Mouse (Mus musculus) cerebellum, postnatal 10 days (tissue): ENCODE measurements around the gene Mdm2.
A peak's percentile ranks its signal among the peaks of the same experiment; 100 is the strongest.

Source experiments
- DNase-seq, 2 experiments: peaks; one replicate each; pipeline ENCODE4 v3.0.0; 2021; ENCODE audit warnings: mixed read lengths in 2 of 2

Gene Mdm2

DNA sequence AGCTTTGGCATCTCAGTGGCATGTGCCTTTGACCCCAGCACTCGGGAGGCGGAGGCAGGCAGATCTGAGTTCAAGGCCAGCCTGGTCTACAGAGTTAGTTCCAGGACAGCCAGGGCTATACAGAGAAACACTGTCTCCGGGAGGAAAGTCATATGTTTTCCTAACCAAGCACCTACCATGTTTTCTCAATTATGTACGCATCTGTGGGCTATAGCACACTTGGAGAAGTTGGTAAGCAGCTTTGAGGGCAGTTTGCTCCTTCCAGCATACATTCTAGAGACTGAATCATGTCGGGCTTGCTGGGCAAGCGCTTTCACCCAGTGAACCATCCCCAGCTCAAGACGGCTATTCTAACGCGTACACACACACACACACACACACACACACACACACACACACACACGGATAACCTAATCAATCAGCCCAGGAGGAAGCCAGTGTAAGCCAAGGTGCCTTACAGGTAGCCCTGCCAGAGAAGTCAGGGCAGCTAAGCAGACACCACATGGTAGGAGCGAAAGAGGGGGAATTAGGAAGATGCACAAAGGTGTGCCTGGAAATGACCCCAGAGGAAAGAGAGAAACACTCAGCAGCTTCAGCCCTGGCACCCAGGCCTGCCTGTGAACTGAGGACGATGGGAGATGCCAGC lies 29.6 kb downstream of the Mdm2 start:
- no peak for DNase-seq

DNA sequence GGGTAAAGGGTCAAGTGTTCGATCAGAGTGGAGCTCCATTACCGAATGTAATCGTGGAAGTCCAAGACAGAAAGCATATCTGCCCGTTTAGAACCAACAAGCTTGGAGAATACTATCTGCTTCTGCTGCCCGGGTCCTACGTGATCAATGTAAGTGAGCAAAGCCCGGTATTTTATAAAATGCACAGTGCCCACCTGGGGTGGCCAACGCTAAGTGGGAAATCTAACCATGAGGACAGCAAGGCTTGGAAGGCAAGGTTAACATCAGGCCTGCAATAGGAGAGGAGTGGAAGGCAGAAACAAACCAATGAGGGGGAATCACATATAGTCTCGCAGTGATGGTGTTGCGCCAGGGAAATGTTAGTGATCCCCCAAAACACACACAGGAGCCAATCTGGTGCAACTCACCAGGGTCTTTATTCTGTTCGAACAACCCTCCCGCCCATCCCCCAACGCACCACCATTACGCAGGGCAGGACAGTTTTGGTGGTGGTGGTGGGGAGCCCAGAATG lies 30.5 kb downstream of the Mdm2 start:
- no peak for DNase-seq

DNA sequence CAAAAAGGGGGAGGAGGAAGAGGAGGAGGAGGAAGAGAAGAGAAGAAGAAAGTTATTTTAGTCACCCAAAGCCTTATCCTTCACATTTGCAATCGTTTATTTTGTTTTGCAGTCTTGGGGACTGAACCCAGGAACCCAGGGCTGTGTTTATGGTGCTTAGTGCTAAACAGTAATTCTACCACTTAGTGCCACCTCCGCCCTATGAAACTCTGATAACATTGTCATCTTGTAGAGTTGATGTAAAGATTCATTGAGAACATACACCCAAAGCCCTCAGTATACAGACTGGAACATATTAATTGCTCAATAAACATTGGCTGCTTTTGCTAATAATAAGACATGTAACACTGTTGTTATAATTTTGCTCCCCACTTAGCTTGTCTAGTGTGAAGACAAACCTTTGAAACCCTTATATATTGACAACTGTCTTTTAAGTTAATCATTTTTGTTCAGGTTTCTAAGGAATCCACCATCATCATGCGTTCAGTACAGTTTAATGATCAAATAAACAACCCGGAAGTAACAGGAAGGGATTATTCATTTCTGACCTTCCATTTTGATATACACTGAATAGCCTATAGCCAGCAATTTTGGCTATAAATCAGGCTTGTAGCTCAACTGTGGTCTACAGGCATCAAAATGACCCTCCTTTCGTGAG lies 31.4 kb downstream of the Mdm2 start:
- DNase-seq, result no peak

DNA sequence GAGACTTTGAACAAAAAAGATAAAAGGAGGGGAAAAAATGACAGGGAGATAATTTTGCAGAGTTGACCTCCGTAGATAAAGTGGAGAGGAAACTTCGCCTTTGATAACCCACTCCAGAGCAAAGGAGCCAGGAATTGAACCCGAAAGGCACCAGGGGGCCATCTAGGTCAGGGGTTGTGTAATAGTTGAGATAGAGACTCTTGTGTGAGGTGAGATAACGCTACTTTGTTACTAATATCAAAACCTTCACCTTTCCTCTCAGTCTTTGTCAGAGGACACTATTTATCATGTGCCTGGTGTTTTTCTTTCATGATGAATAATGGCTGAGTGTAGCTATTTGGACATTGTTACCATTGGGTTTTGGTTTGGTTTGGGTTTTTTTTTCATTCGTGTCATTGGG lies 32.2 kb downstream of the Mdm2 start:
- DNase-seq, result no peak

DNA sequence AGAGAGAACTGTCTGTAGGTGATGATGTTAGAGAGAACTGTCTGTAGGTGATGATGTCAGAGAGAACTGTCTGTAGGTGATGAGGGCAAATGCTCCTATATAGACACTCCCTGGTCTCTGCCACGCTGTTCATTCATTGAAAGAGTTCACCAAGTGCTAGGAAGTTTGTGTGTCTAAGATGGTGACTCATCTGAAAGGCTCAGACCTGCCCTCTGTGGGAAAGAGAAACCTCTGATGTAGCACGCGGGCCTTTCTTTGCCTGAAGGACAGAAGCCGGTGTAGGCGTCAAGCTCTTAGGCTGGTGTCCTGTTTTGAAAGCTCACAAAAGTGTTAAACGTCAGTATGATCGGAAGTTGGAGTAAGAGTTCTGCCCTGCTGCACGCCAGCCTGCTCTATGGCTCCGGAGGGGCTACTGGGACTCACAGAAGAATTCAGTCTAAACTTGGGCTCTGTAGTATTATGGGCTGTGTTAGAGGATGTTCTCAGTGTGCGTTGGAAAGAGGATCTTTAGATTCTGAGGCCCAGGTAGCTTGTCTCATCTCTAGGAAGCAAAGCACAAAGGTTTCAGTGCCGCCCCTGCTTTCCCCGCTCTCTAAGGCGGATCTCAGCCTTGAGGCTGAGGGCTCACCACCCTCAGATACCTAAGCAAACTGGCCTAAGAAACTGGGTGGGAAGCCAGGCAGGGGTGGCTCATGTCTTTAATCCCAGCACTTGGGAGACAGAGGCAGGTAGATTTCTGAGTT lies 32.9 kb downstream of the Mdm2 start:
- no peak for DNase-seq

DNA sequence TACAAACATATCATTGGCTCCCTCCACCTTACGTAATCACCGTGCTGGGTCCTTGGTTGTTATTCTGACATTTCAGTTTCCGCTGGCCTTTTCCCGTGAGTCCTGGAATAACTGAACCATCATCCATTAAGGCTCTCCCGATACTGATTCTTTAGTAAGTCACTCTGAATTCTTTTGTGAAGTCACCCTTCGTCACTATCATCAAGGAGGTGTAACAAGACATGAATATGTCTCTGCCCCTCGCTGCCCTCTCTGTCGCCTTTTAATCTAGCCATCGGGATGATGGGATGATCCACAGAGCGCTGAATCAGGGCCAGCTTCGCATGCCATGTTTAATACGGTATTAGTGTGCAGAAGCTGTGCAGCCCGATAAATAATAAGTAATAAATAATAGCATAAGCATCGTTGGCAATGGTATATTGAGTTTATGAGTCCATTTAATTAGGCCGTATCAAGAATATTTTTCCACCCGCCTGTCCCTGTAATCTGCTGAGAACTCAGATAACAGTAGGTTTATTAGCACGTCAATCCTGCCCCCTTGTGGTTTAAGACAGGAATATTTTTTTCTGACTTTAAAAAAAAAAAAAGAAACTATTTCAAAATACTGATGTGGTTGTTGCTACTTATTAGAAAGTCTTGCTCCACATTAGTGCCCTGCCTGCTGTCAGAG lies 33.8 kb downstream of the Mdm2 start:
- peak; percentile 64 to 78 for DNase-seq

DNA sequence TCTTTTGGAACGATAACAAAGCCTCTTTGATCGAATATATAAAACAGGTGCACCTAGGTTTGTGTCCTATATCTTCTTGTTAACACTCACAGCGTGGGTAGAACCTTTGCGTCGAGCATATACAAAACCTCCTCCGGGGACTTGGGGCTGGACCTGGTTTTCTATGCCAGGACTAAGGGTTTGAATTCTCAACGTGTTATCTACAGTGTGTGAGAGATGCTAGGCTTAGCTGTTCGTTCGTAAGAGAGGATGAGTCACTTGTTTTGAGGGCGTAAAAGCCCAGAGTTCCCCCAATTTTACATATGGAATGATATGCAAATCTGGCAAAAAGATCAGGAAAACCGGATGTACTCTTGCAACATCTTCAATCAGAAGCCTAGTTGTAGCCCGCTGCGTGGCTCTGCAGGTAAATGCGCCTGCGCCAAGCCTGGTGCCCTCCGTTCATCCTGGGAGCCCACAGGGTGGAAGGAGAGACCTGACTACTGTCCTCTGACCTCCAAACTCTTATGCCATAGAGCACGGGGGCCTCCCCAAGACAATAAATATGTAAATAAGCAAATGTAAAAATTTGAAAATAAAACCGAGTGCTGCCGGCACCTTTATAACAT lies 34.4 kb downstream of the Mdm2 start:
- peak; percentile 79 to 83 for DNase-seq

DNA sequence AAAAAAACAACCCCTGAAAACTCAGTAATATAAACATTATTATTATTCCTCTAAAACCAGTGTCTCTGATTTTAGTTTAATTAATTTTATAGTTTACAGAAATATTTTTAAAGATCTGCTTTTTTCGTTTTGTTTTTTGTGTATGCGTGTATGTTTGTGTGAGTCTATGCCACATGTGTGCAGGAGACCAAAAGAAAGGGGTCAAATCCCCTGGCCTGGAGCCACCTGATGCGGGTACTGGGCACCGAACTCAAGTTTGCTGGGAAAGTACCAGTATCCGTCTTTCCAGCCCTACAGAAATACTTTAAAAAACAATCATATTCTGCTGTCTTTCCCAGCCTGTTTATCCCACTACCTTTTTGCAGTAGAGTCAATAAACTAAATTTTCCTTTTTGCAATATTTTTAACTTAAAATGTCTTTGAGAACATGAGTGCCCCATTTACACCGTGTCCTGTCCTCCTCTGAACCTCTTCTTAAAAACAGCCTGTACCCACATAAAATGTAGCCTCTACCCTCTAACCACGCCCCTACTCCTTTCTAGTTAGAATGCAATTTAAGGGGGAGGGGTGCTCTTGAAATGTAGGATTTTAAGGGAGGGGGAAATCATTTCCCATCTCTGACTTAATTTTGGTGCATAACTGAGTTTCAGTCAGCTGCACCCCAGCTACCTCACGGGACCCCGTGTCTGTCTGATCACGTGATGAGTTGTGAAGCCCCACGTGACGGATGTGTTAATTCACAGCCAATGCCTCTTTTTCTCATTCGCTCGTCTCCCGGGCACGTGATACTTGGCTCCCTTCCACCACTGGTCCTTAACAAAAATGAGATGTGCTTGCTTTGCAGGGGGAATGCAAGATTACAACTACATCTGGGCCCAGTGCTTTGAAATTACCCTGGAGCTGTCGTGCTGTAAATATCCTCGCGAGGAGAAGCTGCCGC lies 35.2 kb downstream of the Mdm2 start:
- DNase-seq, result peak; percentile 93 to 96

DNA sequence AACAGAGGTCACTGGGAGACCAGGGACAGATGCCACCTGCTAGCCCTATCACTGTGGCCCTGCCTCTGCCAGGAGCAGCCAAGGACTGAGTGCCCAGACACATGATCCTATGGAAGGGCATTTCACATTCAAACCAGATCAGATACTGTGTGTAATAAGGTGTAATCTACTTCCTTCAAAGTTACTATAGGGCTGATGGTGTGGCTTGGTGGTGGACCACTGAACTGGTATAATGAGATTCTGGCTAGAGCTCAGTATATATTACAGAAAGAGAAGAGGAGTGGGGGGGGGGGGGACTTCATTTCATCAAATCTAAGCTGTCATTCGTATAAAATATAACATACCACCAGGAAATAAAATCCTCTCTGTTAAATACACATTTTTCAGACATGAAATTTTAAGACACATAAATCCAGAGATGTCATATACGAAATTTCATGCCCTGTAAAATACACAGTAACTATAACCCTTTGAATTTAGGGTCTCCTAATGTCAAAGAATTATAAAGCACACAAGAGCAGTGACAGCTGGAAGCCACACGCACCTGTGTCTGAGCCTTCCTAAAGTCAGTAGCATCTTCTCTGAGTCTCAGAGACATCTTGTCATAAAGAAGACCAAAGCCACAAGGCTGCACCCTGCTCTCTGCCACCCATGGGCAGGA lies 36.1 kb downstream of the Mdm2 start:
- no peak for DNase-seq

DNA sequence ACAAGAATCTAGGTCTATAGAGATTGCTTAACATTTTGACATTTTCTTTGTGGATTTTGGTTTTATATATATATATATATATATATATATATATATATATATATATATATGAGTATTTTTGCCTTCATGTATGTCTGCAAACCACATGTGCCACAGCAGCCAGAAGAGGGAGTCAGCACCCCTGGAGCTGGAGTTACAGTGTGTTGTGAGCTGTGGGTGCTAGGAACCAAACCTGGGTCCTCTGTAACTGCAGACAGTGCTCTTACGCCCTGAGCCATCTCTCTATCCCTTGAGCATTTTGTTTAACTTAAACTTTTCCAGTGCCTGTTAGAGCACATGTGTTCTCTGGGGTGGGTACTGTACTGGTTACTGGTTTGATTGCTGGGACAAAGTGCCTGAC lies 36.6 kb downstream of the Mdm2 start:
- DNase-seq, result no peak

DNA sequence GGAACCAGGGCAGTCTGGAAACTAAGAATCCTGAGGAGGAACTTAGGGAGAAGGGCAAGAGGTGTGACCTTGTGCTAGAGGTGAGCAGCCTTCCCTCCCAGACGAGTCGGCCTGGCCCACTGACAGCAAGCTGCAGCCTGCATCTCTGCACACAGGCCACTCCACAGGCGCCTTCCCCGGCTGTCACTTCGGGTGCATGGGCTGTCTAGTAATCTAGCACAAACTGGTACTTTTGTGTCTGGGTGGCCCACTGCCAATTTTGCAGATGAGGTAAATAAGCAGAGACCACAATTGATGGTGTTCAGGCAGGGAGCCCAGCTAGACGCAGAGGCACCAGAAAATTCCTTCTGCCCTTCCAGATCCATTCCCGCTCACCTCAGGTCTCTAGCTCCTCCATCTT lies 37.9 kb downstream of the Mdm2 start:
- peak; percentile 57 to 71 for DNase-seq

DNA sequence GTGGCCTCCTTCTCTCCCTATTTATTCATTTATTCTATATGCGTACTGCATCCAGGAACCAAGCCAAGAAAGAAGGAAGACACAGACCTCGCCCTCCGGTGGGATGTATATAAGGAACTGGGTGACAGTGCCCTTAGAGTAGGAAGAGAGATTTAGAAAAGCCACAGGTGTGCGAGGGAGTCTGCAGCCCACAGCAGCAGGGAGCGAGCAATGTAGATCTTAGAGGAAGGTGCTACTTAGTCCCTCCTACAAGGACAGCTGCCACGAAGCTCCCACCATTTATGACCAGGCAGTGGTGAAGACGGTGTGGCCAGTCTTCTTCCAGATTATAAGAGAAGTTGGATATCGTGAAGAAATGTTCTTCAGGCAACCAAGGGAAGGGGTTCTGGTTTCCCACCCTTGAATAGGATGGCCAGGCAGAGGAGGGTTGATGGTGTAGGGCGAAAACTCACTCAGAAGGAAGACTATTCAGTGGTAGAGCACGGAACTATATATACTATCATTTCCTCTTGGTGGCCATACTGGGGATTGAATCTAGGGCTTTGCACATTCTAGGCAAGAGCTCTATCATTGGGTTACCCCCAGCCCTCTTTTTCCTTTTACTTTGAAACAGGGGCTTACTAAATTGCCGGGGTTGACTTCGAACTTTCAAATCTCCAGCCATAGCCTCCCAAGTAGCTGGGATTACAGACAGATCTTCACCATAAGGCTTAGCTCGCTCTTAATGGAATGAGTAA lies 38.5 kb downstream of the Mdm2 start:
- no peak for DNase-seq

DNA sequence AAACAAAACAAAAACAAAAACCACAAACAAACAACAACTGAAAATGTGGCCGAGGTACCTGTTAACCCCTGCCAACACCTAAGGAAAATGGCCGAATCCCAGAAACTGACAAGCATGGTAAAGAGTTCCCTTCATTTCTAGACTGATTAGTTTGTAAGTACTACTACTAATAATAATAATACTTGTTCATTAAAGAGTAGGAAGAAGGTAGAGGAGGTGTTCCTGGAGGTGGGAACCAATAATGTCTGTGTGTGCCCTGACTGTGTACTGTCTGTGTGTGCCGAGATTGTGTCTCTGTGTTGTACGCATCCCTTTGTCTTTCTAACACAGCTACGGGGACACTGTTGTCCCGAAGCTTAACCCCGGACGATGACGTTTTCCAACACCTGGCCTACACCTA lies 39.3 kb downstream of the Mdm2 start:
- no peak for DNase-seq

DNA sequence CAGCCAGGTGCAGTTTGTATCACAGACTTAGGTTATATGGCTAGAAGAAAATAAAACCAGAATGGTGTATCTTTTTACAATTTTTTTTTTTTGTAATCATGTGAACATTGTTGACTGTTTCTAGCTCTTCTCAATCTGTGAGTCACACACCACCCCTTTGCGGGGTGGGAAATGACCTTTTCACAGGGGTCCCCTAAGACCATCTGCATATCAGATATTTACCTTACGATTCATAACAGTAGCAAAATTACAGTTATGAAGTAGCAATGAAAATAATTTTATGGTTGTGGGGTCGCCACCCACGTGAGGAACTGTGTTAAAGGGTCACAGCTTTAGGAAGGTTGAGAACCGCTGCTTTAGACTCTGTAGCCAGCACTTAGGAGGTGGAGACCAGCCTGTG lies 39.8 kb downstream of the Mdm2 start:
- DNase-seq, result no peak

DNA sequence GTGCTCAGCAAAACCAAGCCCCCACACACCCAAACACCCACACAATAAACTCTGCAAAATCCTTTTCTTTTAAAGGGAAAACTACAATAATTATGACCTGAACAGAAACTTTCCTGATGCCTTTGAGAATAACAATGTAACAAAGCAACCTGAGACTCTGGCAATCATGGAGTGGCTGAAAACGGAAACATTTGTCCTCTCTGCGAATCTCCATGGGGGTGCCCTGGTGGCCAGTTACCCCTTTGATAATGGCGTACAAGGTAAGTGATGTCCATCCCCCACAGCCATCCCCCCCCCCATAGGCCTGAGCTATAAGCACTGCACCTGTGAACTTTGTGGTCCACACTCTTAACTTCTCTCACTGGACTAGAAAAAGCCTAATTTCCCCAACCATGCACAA lies 40.5 kb downstream of the Mdm2 start:
- no peak for DNase-seq

DNA sequence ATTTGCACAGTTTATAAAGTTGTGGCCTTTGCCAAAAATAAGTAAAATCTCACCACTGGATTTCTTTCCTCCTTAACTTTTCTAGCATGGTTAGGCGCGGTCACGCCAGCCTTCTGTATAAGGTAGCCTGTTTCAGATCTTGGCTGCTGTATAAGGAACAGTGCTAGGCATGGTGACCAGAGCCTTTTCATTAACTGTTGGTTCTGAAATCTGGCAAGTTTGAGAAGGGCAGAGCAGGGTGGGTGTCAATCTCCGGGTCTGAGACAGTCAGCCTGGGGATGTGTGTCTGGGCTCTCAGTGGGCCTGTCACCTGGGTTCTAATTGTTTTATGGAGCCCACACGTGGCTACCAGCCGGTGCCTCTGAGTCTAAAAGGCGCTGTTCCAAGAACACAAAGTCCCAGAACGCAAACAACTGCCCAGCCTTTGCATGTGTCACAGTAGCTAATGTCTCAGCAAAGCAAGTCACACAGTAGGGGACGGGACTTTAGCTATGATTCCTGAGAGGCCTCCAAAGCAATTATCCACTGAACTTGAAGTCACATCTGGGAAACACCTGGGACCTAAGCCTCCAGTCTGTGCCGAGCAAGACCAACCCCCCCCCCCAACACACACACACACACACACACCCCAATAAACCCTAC lies 41.0 kb downstream of the Mdm2 start:
- no peak for DNase-seq

DNA sequence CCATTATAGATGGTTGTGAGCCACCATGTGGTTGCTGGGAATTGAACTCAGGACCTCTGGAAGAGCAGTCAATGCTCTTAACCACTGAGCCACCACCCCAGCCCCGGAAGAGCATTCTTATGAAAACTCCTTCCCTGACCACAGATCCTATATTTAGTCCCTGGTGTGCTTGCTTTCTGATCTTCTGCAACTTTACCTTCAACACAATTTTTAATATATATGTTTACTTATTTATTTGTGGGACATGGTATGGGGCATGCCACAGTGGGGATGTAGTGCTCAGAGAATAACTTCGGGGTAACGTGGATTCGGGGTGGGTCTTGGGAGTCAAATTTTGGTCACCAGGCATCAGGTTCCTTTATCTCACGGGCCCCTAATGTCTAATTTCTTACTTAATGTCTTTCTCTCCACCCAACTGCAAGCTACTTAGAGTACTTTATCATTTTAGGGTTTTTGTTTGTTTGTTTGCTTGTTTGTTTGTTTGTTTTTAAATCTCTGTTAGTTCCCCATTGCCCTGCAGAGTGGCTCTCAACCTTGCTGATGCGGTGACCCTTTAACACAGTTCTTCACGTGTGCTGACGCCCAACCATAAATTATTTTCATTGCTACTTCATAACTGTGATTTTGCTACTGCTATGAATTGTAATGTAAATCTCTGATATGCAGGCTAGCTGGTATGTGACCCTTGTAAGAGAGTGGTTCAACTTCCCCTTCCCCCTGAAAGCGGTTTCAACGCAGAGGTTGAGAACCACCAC lies 41.8 kb downstream of the Mdm2 start:
- no peak for DNase-seq

DNA sequence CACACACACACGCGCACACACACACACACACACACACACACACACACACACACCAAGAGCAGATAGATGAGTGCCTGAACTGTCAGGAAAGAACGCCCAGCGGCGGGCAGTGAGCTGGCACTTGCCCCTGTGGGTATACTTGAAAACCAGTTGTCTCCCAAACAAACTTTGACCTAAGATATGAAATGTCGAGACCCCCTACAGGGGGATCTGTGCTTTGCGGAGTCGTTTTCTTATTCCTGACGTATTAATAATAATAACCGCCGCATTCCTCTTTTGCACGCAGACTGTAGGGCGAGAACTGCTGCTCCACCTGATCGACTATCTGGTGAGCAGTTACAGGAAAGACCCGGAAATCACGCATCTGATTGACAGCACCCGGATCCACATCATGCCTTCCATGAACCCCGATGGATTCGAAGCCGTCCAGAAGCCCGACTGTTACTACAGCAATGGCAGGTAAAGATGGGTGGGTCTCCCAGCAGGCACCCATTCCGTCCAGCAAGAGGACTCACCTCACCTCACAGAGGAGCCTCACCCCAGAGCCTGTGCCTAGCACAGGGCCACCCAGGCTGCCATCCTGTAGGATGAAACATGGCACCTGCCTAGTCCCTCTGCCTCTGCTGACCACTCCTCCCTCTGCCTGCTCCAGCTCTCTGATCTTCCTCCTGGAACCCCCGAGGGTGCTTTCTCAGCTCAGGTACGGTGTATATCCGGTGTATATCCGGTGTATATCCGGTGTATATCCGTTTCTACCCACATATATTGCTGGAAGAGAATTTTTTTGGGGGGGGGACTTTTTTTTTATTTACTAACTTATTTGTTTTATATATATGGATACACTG lies 42.7 kb downstream of the Mdm2 start:
- no peak for DNase-seq
